Mouse (Mus musculus) CH12.LX (cell line): Measurements from ENCODE around the gene Rfesd.

Source experiments
- CHD2 ChIP-seq: IDR thresholded peaks from 2 replicates; pipeline ENCODE4 v1.6.1; 2011; ENCODE audit warnings: low read length, improper control_type of control experiment
- CTCF ChIP-seq, 2 experiments: IDR thresholded peaks in 1 of 2; conservative IDR thresholded peaks in 1 of 2; 2 replicates each; pipeline ENCODE4 v1.5.1; 2011 to 2012; ENCODE audit warnings: low read depth in 2 of 2, low read length in 2 of 2, improper control_type of control experiment in 1 of 2, inconsistent platforms in 1 of 2, mild to moderate bottlenecking in 1 of 2, moderate library complexity in 1 of 2
- EP300 ChIP-seq: IDR thresholded peaks from 2 replicates; pipeline ENCODE4 v1.6.1; 2011; ENCODE audit warnings: low read length, improper control_type of control experiment
- MAX ChIP-seq: IDR thresholded peaks from 2 replicates; pipeline ENCODE4 v1.6.1; 2011; ENCODE audit warnings: low read length, improper control_type of control experiment
- RCOR1 ChIP-seq: conservative IDR thresholded peaks from 2 replicates; pipeline ENCODE4 v1.6.1; 2012; ENCODE audit warnings: low read depth, mild to moderate bottlenecking, inconsistent platforms, low read length, improper control_type of control experiment
- USF2 ChIP-seq: conservative IDR thresholded peaks from 2 replicates; pipeline ENCODE4 v1.6.1; 2011; ENCODE audit warnings: low read depth, low read length, improper control_type of control experiment

GRCm38 (mm10) chr13:75976218-75976617, 42.3 kb downstream of the Rfesd start:
- TF ChIP-seq USF2 (no peak), EP300 (no peak), RCOR1 (no peak), CTCF (conservative IDR thresholded peaks at IDR 0.05 in 1 of 2, IDR thresholded peaks at IDR 0.05 in 1 of 2; ENCODE audit: low read depth in 2 of 2, low read length in 2 of 2) (no peak), CHD2 (no peak), MAX (no peak)
